Mouse (Mus musculus): Measurements from ENCODE around the gene BC048671. TPM values are rescaled to one million over a fixed set of nuclear protein-coding genes. Genes with fewer than 3 reads are reported as not detected.

The BC048671 gene
- polyA plus RNA-seq (2012; rRNA removed) = not detected in 2 replicates

DNA sequence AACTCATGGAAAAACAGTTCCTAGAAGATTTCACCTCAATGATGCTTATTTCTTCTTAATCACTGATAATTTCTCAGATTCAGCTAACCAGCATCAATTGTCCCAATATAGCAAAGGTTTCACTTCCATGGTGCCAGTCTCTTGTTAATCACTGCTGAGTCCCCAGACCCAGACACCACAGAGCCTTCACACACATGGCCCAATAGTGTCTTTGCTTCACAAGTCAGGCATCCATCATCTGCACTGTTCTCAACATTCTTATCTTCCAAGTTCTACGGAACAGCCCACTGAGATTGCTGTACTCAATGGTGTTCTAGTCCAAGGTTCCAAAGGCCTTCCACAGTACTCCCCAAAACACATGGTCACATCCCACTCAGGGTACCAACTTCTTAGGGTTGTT is at the start of gene BC048671:
Gene BC048671, plus strand, starts transcription at position 301 of the 400 bp plus-strand sequence.
- TF ChIP-seq CTCF (conservative IDR thresholded peaks at IDR 0.05; ENCODE audit: insufficient read depth, insufficient read length, low read depth, low read length) = no peak
- TF ChIP-seq POLR2A (IDR thresholded peaks at IDR 0.05; ENCODE audit: low read depth, low read length) = no peak
- Histone ChIP-seq H3K27me3 (replicated peaks; ENCODE audit: control insufficient read depth, insufficient read depth, low read length) (no peaks in the 10 kb centered on the region), H3K4me1 (ENCODE audit: control insufficient read depth, insufficient read depth, low read length) (no peaks in the 10 kb centered on the region), H3K27ac (ENCODE audit: insufficient read depth, low read depth, low read length) (no peak within 1 kb of the TSS), H3K36me3 (ENCODE audit: control insufficient read depth, insufficient read depth, low read length) (no peaks in the 10 kb centered on the region), H3K4me3 (ENCODE audit: insufficient read depth, low read depth, low read length) (no peak within 1 kb of the TSS)
- 98% methylated on average over 1 of the region's 1 CpGs for WGBS
- DNase-seq = no peak

- Histone ChIP-seq H3K27me3 (replicated peaks; ENCODE audit: control insufficient read depth, insufficient read depth, low read length) (no peaks in the 10 kb centered on the region), H3K36me3 (ENCODE audit: control insufficient read depth, insufficient read depth, low read length) (no peaks in the 10 kb centered on the region), H3K4me1 (ENCODE audit: control insufficient read depth, insufficient read depth, low read length) (no peaks in the 10 kb centered on the region), H3K27ac (ENCODE audit: insufficient read depth, low read depth, low read length) (no peak overlapping the region), H3K4me3 (ENCODE audit: insufficient read depth, low read depth, low read length) (no peak overlapping the region)
- DNase-seq = peak; percentile 42
- TF ChIP-seq POLR2A (IDR thresholded peaks at IDR 0.05; ENCODE audit: low read depth, low read length) (no peak), CTCF (conservative IDR thresholded peaks at IDR 0.05; ENCODE audit: insufficient read depth, insufficient read length, low read depth, low read length) (0 out of 2 replicates have a peak, but pooled peaks have one; percentile 28)
- WGBS = 51% methylated on average over 12 of the region's 12 CpGs
Observed at GRCm38 (mm10) chr6:90288265-90288664, 12.8 kb upstream of the BC048671 start.

DNA sequence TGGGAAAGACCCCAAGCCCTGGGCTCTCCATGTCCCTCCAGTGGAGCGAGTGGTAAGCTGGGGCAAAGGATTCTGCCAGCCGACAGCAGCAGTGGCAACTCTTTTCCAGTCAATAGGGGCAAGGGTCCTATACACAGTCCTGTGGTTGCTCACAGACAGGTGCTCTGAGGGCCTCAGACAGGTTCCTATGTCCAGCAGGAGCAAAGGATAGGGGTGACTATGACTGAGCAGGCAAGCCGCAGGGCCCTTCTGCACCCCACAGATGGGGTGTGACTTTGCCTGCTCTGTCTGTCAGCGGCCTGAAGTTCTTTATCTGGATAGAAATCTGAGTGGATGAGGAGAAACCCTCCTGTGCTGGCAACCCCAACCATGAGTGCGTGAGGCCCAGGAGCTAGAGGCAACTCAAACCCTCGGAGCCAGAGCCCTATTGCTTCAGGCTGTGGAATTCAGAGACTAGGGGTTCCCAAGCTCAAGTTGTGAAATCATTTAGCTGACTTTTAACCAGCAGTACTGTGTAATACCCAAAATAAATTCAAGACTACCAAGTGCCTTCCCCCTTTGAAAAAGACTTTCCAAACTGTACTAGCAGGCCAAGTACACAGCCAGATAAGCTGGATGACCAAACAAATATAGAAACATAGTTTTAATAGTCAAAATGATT is 5.4 kb downstream of the BC048671 start:
- 85% methylated on average over 6 of the region's 6 CpGs for WGBS
- H3K36me3 ChIP-seq (ENCODE audit: control insufficient read depth, insufficient read depth, low read length) = no peaks in the 10 kb centered on the region
- no peak overlapping the region for H3K4me3 ChIP-seq (ENCODE audit: insufficient read depth, low read depth, low read length)
- no peaks in the 10 kb centered on the region for H3K27me3 ChIP-seq (replicated peaks; ENCODE audit: control insufficient read depth, insufficient read depth, low read length)
- H3K27ac ChIP-seq (ENCODE audit: insufficient read depth, low read depth, low read length) = no peak overlapping the region
- TF ChIP-seq POLR2A (IDR thresholded peaks at IDR 0.05; ENCODE audit: low read depth, low read length) (no peak), CTCF (conservative IDR thresholded peaks at IDR 0.05; ENCODE audit: insufficient read depth, insufficient read length, low read depth, low read length) (no peak)
- no peak for DNase-seq
- H3K4me1 ChIP-seq (ENCODE audit: control insufficient read depth, insufficient read depth, low read length) = no peaks in the 10 kb centered on the region

GRCm38 (mm10) chr6:90308839-90309778 is 8.1 kb downstream of the BC048671 start:
- 91% methylated on average over 87 of the region's 87 CpGs for WGBS
- no peak overlapping the region for H3K27ac ChIP-seq (ENCODE audit: insufficient read depth, low read depth, low read length)
- TF ChIP-seq CTCF (conservative IDR thresholded peaks at IDR 0.05; ENCODE audit: insufficient read depth, insufficient read length, low read depth, low read length) (no peak), POLR2A (IDR thresholded peaks at IDR 0.05; ENCODE audit: low read depth, low read length) (no peak)
- no peaks in the 10 kb centered on the region for H3K36me3 ChIP-seq (ENCODE audit: control insufficient read depth, insufficient read depth, low read length)
- H3K4me3 ChIP-seq (ENCODE audit: insufficient read depth, low read depth, low read length) = no peak overlapping the region
- no peaks in the 10 kb centered on the region for H3K4me1 ChIP-seq (ENCODE audit: control insufficient read depth, insufficient read depth, low read length)
- no peaks in the 10 kb centered on the region for H3K27me3 ChIP-seq (replicated peaks; ENCODE audit: control insufficient read depth, insufficient read depth, low read length)
- no peak for DNase-seq

GRCm38 (mm10) chr6:90315961-90316360 is 14.9 kb downstream of the BC048671 start:
- TF ChIP-seq POLR2A (IDR thresholded peaks at IDR 0.05; ENCODE audit: low read depth, low read length) (no peak), CTCF (conservative IDR thresholded peaks at IDR 0.05; ENCODE audit: insufficient read depth, insufficient read length, low read depth, low read length) (no peak)
- DNase-seq = no peak
- Histone ChIP-seq H3K27me3 (replicated peaks; ENCODE audit: control insufficient read depth, insufficient read depth, low read length) (no peaks in the 10 kb centered on the region), H3K36me3 (ENCODE audit: control insufficient read depth, insufficient read depth, low read length) (no peaks in the 10 kb centered on the region), H3K4me1 (ENCODE audit: control insufficient read depth, insufficient read depth, low read length) (no peaks in the 10 kb centered on the region), H3K27ac (ENCODE audit: insufficient read depth, low read depth, low read length) (no peak overlapping the region), H3K4me3 (ENCODE audit: insufficient read depth, low read depth, low read length) (no peak overlapping the region)
- 85% methylated on average over 5 of the region's 5 CpGs for WGBS

GRCm38 (mm10) chr6:90317510-90318258 is 16.7 kb downstream of the BC048671 start:
- no peak for DNase-seq
- no peak for TF ChIP-seq CTCF (conservative IDR thresholded peaks at IDR 0.05; ENCODE audit: insufficient read depth, insufficient read length, low read depth, low read length)
- TF ChIP-seq POLR2A (IDR thresholded peaks at IDR 0.05; ENCODE audit: low read depth, low read length) = no peak
- no peaks in the 10 kb centered on the region for H3K4me1 ChIP-seq (ENCODE audit: control insufficient read depth, insufficient read depth, low read length)
- no peak overlapping the region for H3K4me3 ChIP-seq (ENCODE audit: insufficient read depth, low read depth, low read length)
- H3K27me3 ChIP-seq (replicated peaks; ENCODE audit: control insufficient read depth, insufficient read depth, low read length) = no peaks in the 10 kb centered on the region
- 83% methylated on average over 2 of the region's 2 CpGs for WGBS
- no peaks in the 10 kb centered on the region for H3K36me3 ChIP-seq (ENCODE audit: control insufficient read depth, insufficient read depth, low read length)
- H3K27ac ChIP-seq (ENCODE audit: insufficient read depth, low read depth, low read length) = no peak overlapping the region
